Mouse (Mus musculus) adipose tissue, adult 10 weeks (tissue): ENCODE results near the gene Tex9. TPM values are rescaled to one million over a fixed set of nuclear protein-coding genes. Genes with fewer than 3 reads are reported as not detected.

Source experiments
- polyA plus RNA-seq: library from polyadenylated mRNA; stranded (reverse); fragments of 350-450 nt; fragmentation: Illumina TruSeq; extraction: RNeasy Lipid Tissue Mini Kit (QIAGEN cat#74804); gene quantifications from one replicate; pipeline ENCODE4 v1.2.3, GENCODE M21; 2014; ENCODE audit warnings: low read depth, low replicate concordance

Gene Tex9
- polyA plus RNA-seq = 9.1 TPM

GRCm38 (mm10) chr9:72492194-72492565, at the start of gene Tex9:
Tex9 (minus strand) TSS chr9:72492212.

GRCm38 (mm10) chr9:72531996-72532380, 40.0 kb upstream of the Tex9 start, which contains the start of gene Rfx7:
Rfx7 (plus strand) TSS chr9:72532240.

GRCm38 (mm10) chr9:72437822-72438701, 54.0 kb downstream of the Tex9 start, which contains the start of gene Mns1:
Mns1 (plus strand) TSS chr9:72438011.

Other genes starting within 250 kb of the Tex9 start
- gene Zfp280d, start 217.4 kb downstream of the Tex9 start, polyA plus RNA-seq = 26.6 TPM
- 8.7 TPM for gene Mns1, start 54.2 kb downstream of the Tex9 start, polyA plus RNA-seq
- 10.2 TPM for gene Rfx7, start 40.0 kb upstream of the Tex9 start, polyA plus RNA-seq
- 284 TPM for gene Nedd4, start 170.1 kb upstream of the Tex9 start, polyA plus RNA-seq